Comparison of ENCODE assay signal across 11 mouse cellular contexts in genomic region chr7:66200791-66201450, GRCm38 (mm10).
DNase-seq lines count a peak whose midpoint lies in the region; ATAC-seq and TF ChIP-seq lines count a peak whose summit lies in the region.
"Had no signal": no experiment of that assay in that cellular context is flagged by ENCODE, and none has a peak within 500 bp of the region (broad histone marks: within the 10 kb centered on the region; RNA-seq: fewer than 3 reads in every experiment).

No protein-coding gene starts in this region.

- no peak overlapping the region for H3K4me3 ChIP-seq in kidney, embryonic 15.5 days (replicated peaks)
- no peak overlapping the region for H3K4me3 ChIP-seq in hindbrain, embryonic 16.5 days (ENCODE audit: low read length)
- H3K4me3 ChIP-seq in midbrain, postnatal 0 days (ENCODE audit: low read depth, low read length) = no peak overlapping the region
- no peak overlapping the region for H3K4me3 ChIP-seq in cerebellum, adult 2 months (replicated peaks; ENCODE audit: insufficient read depth, low read depth, low read length)
- H3K4me3 ChIP-seq: midbrain, embryonic 12.5 days had no signal

- peak; percentile 65 for ATAC-seq in kidney, embryonic 15.5 days (replicated peaks; ENCODE audit: low FRiP score)
- peak; percentile 84 for ATAC-seq in hindbrain, embryonic 16.5 days
- ATAC-seq in midbrain, postnatal 0 days (ENCODE audit: low FRiP score) = peak; percentile 72
- no peak for ATAC-seq in cerebellum, adult (ENCODE audit: insufficient number of reproducible peaks, low FRiP score, low TSS enrichment)

- DNase-seq in kidney, adult 18-20 months = no peak
- DNase-seq in brain, embryonic 14.5 days (ENCODE audit: low read depth) = peak; percentile 49
- DNase-seq in midbrain, postnatal 0 days (ENCODE audit: low spot score) = peak; percentile 45
- no peak for DNase-seq in ovary, postnatal 14 days (ENCODE audit: low spot score)
- DNase-seq in cerebellum, adult 2 months = no peak
- DNase-seq: right cerebral cortex, postnatal 14 days had no signal

- peaks cover 24% of the 10 kb centered on the region for H3K4me1 ChIP-seq in kidney, embryonic 15.5 days
- H3K4me1 ChIP-seq in hindbrain, embryonic 16.5 days (ENCODE audit: control insufficient read depth, insufficient read depth, low read depth, low read length) = no peaks in the 10 kb centered on the region
- H3K4me1 ChIP-seq in midbrain, postnatal 0 days (ENCODE audit: insufficient read depth, low read length) = peaks cover 6% of the 10 kb centered on the region; the same call in 1 of the 2 replicates
- no peaks in the 10 kb centered on the region for H3K4me1 ChIP-seq in cerebellum, adult 2 months (ENCODE audit: control insufficient read depth, insufficient read depth, low read length)

- H3K9ac ChIP-seq in kidney, embryonic 15.5 days = no peak overlapping the region
- H3K9ac ChIP-seq in hindbrain, embryonic 16.5 days (ENCODE audit: low read depth, low read length) = no peak overlapping the region
- no peak overlapping the region for H3K9ac ChIP-seq in midbrain, postnatal 0 days (replicated peaks; ENCODE audit: low read length, poor library complexity, severe bottlenecking)
- H3K9ac ChIP-seq: midbrain, embryonic 12.5 days had no signal

- H3K9me3 ChIP-seq in kidney, embryonic 15.5 days (replicated peaks) = peaks cover 4% of the 10 kb centered on the region; the same call in 1 of the 2 replicates
- H3K9me3 ChIP-seq in hindbrain, embryonic 16.5 days (ENCODE audit: control insufficient read depth, low read length) = peaks cover 4% of the 10 kb centered on the region; the same call in 1 of the 2 replicates
- H3K9me3 ChIP-seq in midbrain, postnatal 0 days (ENCODE audit: low read length) = no peaks in the 10 kb centered on the region
- H3K9me3 ChIP-seq: G1E had no signal

- no peak for TF ChIP-seq CTCF in brain, embryonic 14.5 days (IDR thresholded peaks at IDR 0.05; ENCODE audit: borderline replicate concordance, extremely low read depth, insufficient read depth, insufficient read length)
- TF ChIP-seq CTCF in midbrain, postnatal 0 days (IDR thresholded peaks at IDR 0.05) = no peak
- no peak for TF ChIP-seq CTCF in cerebellum, adult 2 months (IDR thresholded peaks at IDR 0.05; ENCODE audit: borderline replicate concordance, insufficient read depth, low read depth, low read length)

- TF ChIP-seq POLR2A in brain, embryonic 14.5 days (IDR thresholded peaks at IDR 0.05; ENCODE audit: borderline replicate concordance, extremely low read depth, insufficient read depth, insufficient read length, poor library complexity, severe bottlenecking) = no peak
- TF ChIP-seq POLR2A in cerebellum, adult 2 months (IDR thresholded peaks at IDR 0.05; ENCODE audit: borderline replicate concordance, insufficient read depth, low read length) = no peak

- H3K4me2 ChIP-seq in kidney, embryonic 15.5 days = no peak overlapping the region
- no peak overlapping the region for H3K4me2 ChIP-seq in hindbrain, embryonic 16.5 days (ENCODE audit: low read length)
- H3K4me2 ChIP-seq in midbrain, postnatal 0 days (ENCODE audit: low read depth, low read length, poor library complexity, severe bottlenecking) = no peak overlapping the region; the same call in 1 of the 2 replicates
- H3K4me2 ChIP-seq: midbrain, embryonic 12.5 days had no signal

- no peaks in the 10 kb centered on the region for H3K36me3 ChIP-seq in kidney, embryonic 15.5 days
- no peaks in the 10 kb centered on the region for H3K36me3 ChIP-seq in hindbrain, embryonic 16.5 days (ENCODE audit: control insufficient read depth, insufficient read depth, low read length)
- no peaks in the 10 kb centered on the region for H3K36me3 ChIP-seq in midbrain, postnatal 0 days (ENCODE audit: insufficient read depth, low read length)
- H3K36me3 ChIP-seq: G1E; midbrain, embryonic 12.5 days had no signal

- WGBS in kidney, embryonic 15.5 days = 20% methylated on average over 8 of the region's 8 CpGs
- WGBS in hindbrain, embryonic 16.5 days = 34% methylated on average over 8 of the region's 8 CpGs
- 42% methylated on average over 8 of the region's 8 CpGs for whole genome bisulfite sequencing in midbrain, postnatal 0 days
- 41% methylated on average over 8 of the region's 8 CpGs for WGBS in cerebellum, adult 2 months

- peak overlapping the region; percentile 23 for H3K27ac ChIP-seq in kidney, embryonic 15.5 days
- H3K27ac ChIP-seq in hindbrain, embryonic 16.5 days (ENCODE audit: low read depth, low read length) = no peak overlapping the region
- 0 out of 2 replicates have a peak overlapping the region, but pooled peaks have one; percentile 6 for H3K27ac ChIP-seq in midbrain, postnatal 0 days (ENCODE audit: low read depth, low read length)
- no peak overlapping the region for H3K27ac ChIP-seq in cerebellum, adult 2 months (ENCODE audit: insufficient read depth, low read length)
- H3K27ac ChIP-seq: midbrain, embryonic 12.5 days had no signal

- no peaks in the 10 kb centered on the region for H3K27me3 ChIP-seq in kidney, embryonic 15.5 days
- no peaks in the 10 kb centered on the region for H3K27me3 ChIP-seq in hindbrain, embryonic 16.5 days (replicated peaks; ENCODE audit: control insufficient read depth, insufficient read depth, low read length)
- H3K27me3 ChIP-seq in midbrain, postnatal 0 days (ENCODE audit: insufficient read depth, low read length) = no peaks in the 10 kb centered on the region
- no peaks in the 10 kb centered on the region for H3K27me3 ChIP-seq in cerebellum, adult 2 months (ENCODE audit: control insufficient read depth, insufficient read depth, low read length)
- H3K27me3 ChIP-seq: midbrain, embryonic 12.5 days had no signal

Comparison
In these comparisons a context has a peak if more than half of its experiments do, and no peak if none do; other contexts are left out.
1. H3K27ac ChIP-seq: peak in kidney, embryonic 15.5 days (single experiment) and midbrain, postnatal 0 days (single experiment); none in hindbrain, embryonic 16.5 days (single experiment) and cerebellum, adult 2 months (single experiment).
2. DNase-seq: peak in brain, embryonic 14.5 days (single experiment) and midbrain, postnatal 0 days (single experiment); none in kidney, adult 18-20 months (single experiment), ovary, postnatal 14 days (single experiment) and cerebellum, adult 2 months (0 of 2).